Mouse (Mus musculus) hindbrain, embryonic 12.5 days (tissue): ENCODE measurements at regions not wholly inside any gene's neighbourhood (a gene's known extent, or its start where the extent isn't known, plus 50 kb on each side); places are given as distances from the start of the nearest gene placed in this dataset.

Source experiments
- ATAC-seq: fragments of 200-750 bp; cut with Nextera tagmentation; 2 replicates; pipeline ENCODE4 v1.8.0; 2017; ENCODE audit warnings: moderate TSS enrichment; ENCODE audit not compliant: low FRiP score
- H3K27ac ChIP-seq: fragments of 300-500 bp; sonication (generic); 2 replicates; pipeline ENCODE4 v1.5.1; 2016; ENCODE audit warnings: mild to moderate bottlenecking
- H3K27me3 ChIP-seq: fragments of 300-500 bp; sonication (generic); 2 replicates; pipeline ENCODE4 v1.6.1; 2016; ENCODE audit warnings: mild to moderate bottlenecking
- H3K36me3 ChIP-seq: fragments of 300-500 bp; sonication (generic); 2 replicates; pipeline ENCODE4 v1.6.1; 2016; ENCODE audit warnings: mild to moderate bottlenecking
- H3K4me1 ChIP-seq: fragments of 300-500 bp; sonication (generic); 2 replicates; pipeline ENCODE4 v1.6.1; 2016
- H3K4me2 ChIP-seq: fragments of 300-500 bp; sonication (generic); replicated peaks from 2 replicates; pipeline ENCODE4 v1.6.1; 2016; ENCODE audit warnings: mild to moderate bottlenecking
- H3K4me3 ChIP-seq: fragments of 300-500 bp; sonication (generic); 2 replicates; pipeline ENCODE4 v1.5.1; 2016; ENCODE audit warnings: mild to moderate bottlenecking
- H3K9ac ChIP-seq: fragments of 300-500 bp; sonication (generic); 2 replicates; pipeline ENCODE4 v1.6.1; 2016; ENCODE audit warnings: mild to moderate bottlenecking, moderate library complexity
- H3K9me3 ChIP-seq: fragments of 300-500 bp; sonication (generic); replicated peaks from 2 replicates; pipeline ENCODE4 v1.6.1; 2016; ENCODE audit warnings: mild to moderate bottlenecking
- WGBS: fragments of 180-500 bp; shearing (Covaris S2); methylation state at CpG from one replicate; pipeline ENCODE4 v1.1.7; 2016; 5-methylcytosine and 5-hydroxymethylcytosine counted together

- ATAC-seq, result no peak
- Histone ChIP-seq H3K9me3 (no peaks in the 10 kb centered on the region), H3K9ac (no peak overlapping the region), H3K4me1 (no peaks in the 10 kb centered on the region), H3K4me2 (no peak overlapping the region), H3K36me3 (no peaks in the 10 kb centered on the region), H3K27me3 (no peaks in the 10 kb centered on the region), H3K4me3 (no peak overlapping the region), H3K27ac (no peak overlapping the region)
- WGBS, result 61% methylated on average over 4 of the region's 4 CpGs
Observed at GRCm38 (mm10) chr16:73470535-73470934, 941.1 kb downstream of the Robo2 start.

GRCm38 (mm10) chr16:73466296-73466695 is 945.3 kb downstream of the Robo2 start:
- H3K36me3 ChIP-seq, result no peaks in the 10 kb centered on the region
- H3K4me2 ChIP-seq, result no peak overlapping the region
- no peak for ATAC-seq
- H3K9me3 ChIP-seq, result no peaks in the 10 kb centered on the region
- H3K4me1 ChIP-seq, result no peaks in the 10 kb centered on the region
- H3K9ac ChIP-seq, result no peak overlapping the region
- no peak overlapping the region for H3K27ac ChIP-seq
- H3K27me3 ChIP-seq, result no peaks in the 10 kb centered on the region
- WGBS, result 74% methylated on average over 6 of the region's 6 CpGs
- no peak overlapping the region for H3K4me3 ChIP-seq

GRCm38 (mm10) chr16:73462516-73462915 is 949.1 kb downstream of the Robo2 start:
- H3K36me3 ChIP-seq, result no peaks in the 10 kb centered on the region
- no peaks in the 10 kb centered on the region for H3K9me3 ChIP-seq
- no peak overlapping the region for H3K4me2 ChIP-seq
- H3K27me3 ChIP-seq, result no peaks in the 10 kb centered on the region
- H3K9ac ChIP-seq, result no peak overlapping the region
- ATAC-seq, result no peak
- no peak overlapping the region for H3K27ac ChIP-seq
- H3K4me3 ChIP-seq, result no peak overlapping the region
- H3K4me1 ChIP-seq, result no peaks in the 10 kb centered on the region
- 93% methylated on average over 4 of the region's 4 CpGs for WGBS

- no peak overlapping the region for H3K9ac ChIP-seq
- no peak overlapping the region for H3K4me2 ChIP-seq
- H3K27me3 ChIP-seq, result no peaks in the 10 kb centered on the region
- H3K4me1 ChIP-seq, result 0 out of 2 replicates have a peak, but pooled peaks cover 6% of the 10 kb centered on the region
- H3K9me3 ChIP-seq, result no peaks in the 10 kb centered on the region
- H3K27ac ChIP-seq, result no peak overlapping the region
- H3K36me3 ChIP-seq, result no peaks in the 10 kb centered on the region
- no peak for ATAC-seq
- 90% methylated on average over 3 of the region's 3 CpGs for WGBS
- H3K4me3 ChIP-seq, result no peak overlapping the region
Observed at GRCm38 (mm10) chr16:73450634-73451245, 960.9 kb downstream of the Robo2 start.

- Histone ChIP-seq H3K9ac (no peak overlapping the region), H3K36me3 (no peaks in the 10 kb centered on the region), H3K27me3 (no peaks in the 10 kb centered on the region), H3K27ac (no peak overlapping the region), H3K4me3 (no peak overlapping the region), H3K4me1 (0 out of 2 replicates have a peak, but pooled peaks cover 6% of the 10 kb centered on the region), H3K4me2 (no peak overlapping the region), H3K9me3 (no peaks in the 10 kb centered on the region)
- ATAC-seq, result no peak
- 90% methylated on average over 7 of the region's 7 CpGs for WGBS
Observed at GRCm38 (mm10) chr16:73449836-73450235, 961.8 kb downstream of the Robo2 start.

- ATAC-seq, result no peak
- Histone ChIP-seq H3K9ac (no peak overlapping the region), H3K4me3 (no peak overlapping the region), H3K4me1 (no peaks in the 10 kb centered on the region), H3K27ac (no peak overlapping the region), H3K36me3 (no peaks in the 10 kb centered on the region), H3K4me2 (no peak overlapping the region), H3K9me3 (no peaks in the 10 kb centered on the region), H3K27me3 (no peaks in the 10 kb centered on the region)
- 80% methylated on average over 3 of the region's 3 CpGs for WGBS
Observed at GRCm38 (mm10) chr16:73435726-73436125, 975.9 kb downstream of the Robo2 start.

- H3K4me2 ChIP-seq, result no peak overlapping the region
- H3K4me3 ChIP-seq, result no peak overlapping the region
- H3K36me3 ChIP-seq, result no peaks in the 10 kb centered on the region
- WGBS, result 88% methylated on average over 5 of the region's 5 CpGs
- H3K4me1 ChIP-seq, result no peaks in the 10 kb centered on the region
- H3K27ac ChIP-seq, result no peak overlapping the region
- H3K9me3 ChIP-seq, result 0 out of 2 replicates have a peak, but pooled peaks cover 3% of the 10 kb centered on the region
- ATAC-seq, result no peak
- no peak overlapping the region for H3K9ac ChIP-seq
- no peaks in the 10 kb centered on the region for H3K27me3 ChIP-seq
Observed at GRCm38 (mm10) chr16:73424851-73425250, 986.8 kb downstream of the Robo2 start.

GRCm38 (mm10) chr16:73424311-73424710 is 987.3 kb downstream of the Robo2 start:
- H3K4me3 ChIP-seq, result no peak overlapping the region
- ATAC-seq, result no peak
- H3K9ac ChIP-seq, result no peak overlapping the region
- 0 out of 2 replicates have a peak, but pooled peaks cover 3% of the 10 kb centered on the region for H3K9me3 ChIP-seq
- no peak overlapping the region for H3K27ac ChIP-seq
- H3K4me1 ChIP-seq, result no peaks in the 10 kb centered on the region
- no peaks in the 10 kb centered on the region for H3K36me3 ChIP-seq
- H3K27me3 ChIP-seq, result no peaks in the 10 kb centered on the region
- 93% methylated on average over 2 of the region's 2 CpGs for WGBS
- H3K4me2 ChIP-seq, result no peak overlapping the region

- no peak overlapping the region for H3K27ac ChIP-seq
- no peak overlapping the region for H3K9ac ChIP-seq
- no peaks in the 10 kb centered on the region for H3K4me1 ChIP-seq
- no peak for ATAC-seq
- no peak overlapping the region for H3K4me2 ChIP-seq
- no peaks in the 10 kb centered on the region for H3K27me3 ChIP-seq
- no peaks in the 10 kb centered on the region for H3K36me3 ChIP-seq
- H3K9me3 ChIP-seq, result no peaks in the 10 kb centered on the region
- WGBS, result 83% methylated on average over 3 of the region's 3 CpGs
- no peak overlapping the region for H3K4me3 ChIP-seq
Observed at GRCm38 (mm10) chr16:73404509-73404908, 1007.1 kb downstream of the Robo2 start.

GRCm38 (mm10) chr16:73404099-73404498 is 1007.5 kb downstream of the Robo2 start:
- Histone ChIP-seq H3K9me3 (no peaks in the 10 kb centered on the region), H3K27me3 (no peaks in the 10 kb centered on the region), H3K9ac (no peak overlapping the region), H3K27ac (no peak overlapping the region), H3K4me1 (no peaks in the 10 kb centered on the region), H3K4me2 (no peak overlapping the region), H3K36me3 (no peaks in the 10 kb centered on the region), H3K4me3 (no peak overlapping the region)
- no peak for ATAC-seq
- 67% methylated on average over 3 of the region's 3 CpGs for WGBS

GRCm38 (mm10) chr16:73379056-73379455 is 1032.6 kb downstream of the Robo2 start:
- Histone ChIP-seq H3K9me3 (no peaks in the 10 kb centered on the region), H3K27ac (no peak overlapping the region), H3K4me3 (no peak overlapping the region), H3K4me2 (no peak overlapping the region), H3K9ac (no peak overlapping the region), H3K36me3 (no peaks in the 10 kb centered on the region), H3K4me1 (no peaks in the 10 kb centered on the region), H3K27me3 (no peaks in the 10 kb centered on the region)
- 54% methylated on average over 2 of the region's 2 CpGs for WGBS
- no peak for ATAC-seq

GRCm38 (mm10) chr16:73374608-73375165 is 1036.9 kb downstream of the Robo2 start:
- Histone ChIP-seq H3K27me3 (no peaks in the 10 kb centered on the region), H3K9ac (no peak overlapping the region), H3K27ac (no peak overlapping the region), H3K9me3 (no peaks in the 10 kb centered on the region), H3K36me3 (no peaks in the 10 kb centered on the region), H3K4me3 (no peak overlapping the region), H3K4me2 (no peak overlapping the region), H3K4me1 (no peaks in the 10 kb centered on the region)
- ATAC-seq, result no peak; the same call in 1 of the 2 replicates
- WGBS, result 57% methylated on average over 3 of the region's 3 CpGs

GRCm38 (mm10) chr16:73368607-73369233 is 1042.9 kb downstream of the Robo2 start:
- no peak for ATAC-seq
- no peaks in the 10 kb centered on the region for H3K36me3 ChIP-seq
- no peaks in the 10 kb centered on the region for H3K9me3 ChIP-seq
- peaks cover 7% of the 10 kb centered on the region for H3K4me1 ChIP-seq
- H3K4me3 ChIP-seq, result no peak overlapping the region
- no peak overlapping the region for H3K9ac ChIP-seq
- no peak overlapping the region for H3K4me2 ChIP-seq
- no peaks in the 10 kb centered on the region for H3K27me3 ChIP-seq
- 41% methylated on average over 10 of the region's 10 CpGs for WGBS
- H3K27ac ChIP-seq, result no peak overlapping the region
